Mouse (Mus musculus) CH12.LX (cell line): ENCODE results near the gene Ttc13.

Source experiments
- CTCF ChIP-seq, 2 experiments: IDR thresholded peaks in 1 of 2; conservative IDR thresholded peaks in 1 of 2; 2 replicates each; pipeline ENCODE4 v1.5.1; 2011 to 2012; ENCODE audit warnings: low read depth in 2 of 2, low read length in 2 of 2, improper control_type of control experiment in 1 of 2, inconsistent platforms in 1 of 2, mild to moderate bottlenecking in 1 of 2, moderate library complexity in 1 of 2
- E2F4 ChIP-seq: IDR thresholded peaks from 2 replicates; pipeline ENCODE4 v1.6.1; 2011; ENCODE audit warnings: low read depth, low read length, improper control_type of control experiment; ENCODE audit not compliant: insufficient replicate concordance
- EP300 ChIP-seq: IDR thresholded peaks from 2 replicates; pipeline ENCODE4 v1.6.1; 2011; ENCODE audit warnings: low read length, improper control_type of control experiment
- JUND ChIP-seq: conservative IDR thresholded peaks from 2 replicates; pipeline ENCODE4 v1.6.1; 2011; ENCODE audit warnings: low read depth, low read length, improper control_type of control experiment
- NELFE ChIP-seq: IDR thresholded peaks from 2 replicates; pipeline ENCODE4 v1.6.1; 2011; ENCODE audit warnings: low read depth, low read length, improper control_type of control experiment
- POLR2A ChIP-seq: IDR thresholded peaks from 2 replicates; pipeline ENCODE4 v1.6.1; 2011; ENCODE audit warnings: low read depth, mild to moderate bottlenecking, improper control_type of control experiment, low read length
- RCOR1 ChIP-seq: conservative IDR thresholded peaks from 2 replicates; pipeline ENCODE4 v1.6.1; 2012; ENCODE audit warnings: low read depth, mild to moderate bottlenecking, inconsistent platforms, low read length, improper control_type of control experiment
- ZMIZ1 ChIP-seq: IDR thresholded peaks from 2 replicates; pipeline ENCODE4 v1.6.1; 2012; ENCODE audit warnings: low read depth, mild to moderate bottlenecking, inconsistent platforms, low read length, improper control_type of control experiment

DNA sequence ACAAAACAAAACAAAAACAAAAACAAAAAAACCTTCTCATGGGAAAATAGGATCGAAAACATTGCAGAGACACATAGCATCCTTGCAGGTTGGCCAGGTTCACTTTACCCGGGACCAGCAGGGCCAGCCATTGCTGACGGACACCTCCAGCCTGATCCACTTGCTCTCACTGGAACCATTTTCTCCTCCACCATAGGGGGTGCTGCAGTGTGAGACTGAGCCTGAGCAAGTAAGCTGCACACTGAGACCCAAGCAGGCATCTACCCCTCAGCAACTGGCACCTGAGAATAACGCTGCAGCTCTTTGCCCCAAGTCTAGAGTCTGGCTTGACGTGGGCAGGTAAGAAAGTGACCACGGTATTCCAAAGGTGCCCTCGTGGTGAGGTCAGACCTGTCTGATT lies 1.6 kb downstream of the Ttc13 start:
- TF ChIP-seq NELFE (no peak), CTCF (conservative IDR thresholded peaks at IDR 0.05 in 1 of 2, IDR thresholded peaks at IDR 0.05 in 1 of 2; ENCODE audit: low read depth in 2 of 2, low read length in 2 of 2) (peak in 1 of 2 experiments; percentile 40; a peak in 2 of 4 replicates), RCOR1 (no peak), POLR2A (no peak), EP300 (no peak), JUND (no peak), E2F4 (no peak), ZMIZ1 (no peak)
